Mouse (Mus musculus): ENCODE results near the gene Stat5b. TPM values are rescaled to one million over a fixed set of nuclear protein-coding genes. Genes with fewer than 3 reads are reported as not detected.
A peak's percentile ranks its signal among the peaks of the same experiment; 100 is the strongest.

Gene Stat5b
- total and polyA plus RNA-seq, 3 experiments, result 53.8 to 65.3 (median 60.3) TPM

GRCm38 (mm10) chr11:100842025-100842424, 8.5 kb downstream of the Stat5b start:
- no peak for DNase-seq

GRCm38 (mm10) chr11:100840866-100841265, 9.7 kb downstream of the Stat5b start:
- no peak for DNase-seq

- DNase-seq, result no peak
These were observed 11.0 kb downstream of the Stat5b start for GRCm38 (mm10) chr11:100839523-100839922.

GRCm38 (mm10) chr11:100838894-100839293, 11.6 kb downstream of the Stat5b start:
- no peak for DNase-seq

GRCm38 (mm10) chr11:100836923-100837702, 13.4 kb downstream of the Stat5b start:
- no peak for DNase-seq

GRCm38 (mm10) chr11:100833466-100833865, 17.1 kb downstream of the Stat5b start:
- DNase-seq, result no peak

GRCm38 (mm10) chr11:100831396-100831795, 19.1 kb downstream of the Stat5b start:
- no peak for DNase-seq

- DNase-seq, result peak; percentile 50
These were observed 20.8 kb downstream of the Stat5b start for GRCm38 (mm10) chr11:100829691-100830090.

GRCm38 (mm10) chr11:100828676-100829151, 21.8 kb downstream of the Stat5b start:
- DNase-seq, result peak; percentile 60

GRCm38 (mm10) chr11:100826161-100826866, 24.2 kb downstream of the Stat5b start:
- no peak for DNase-seq

- no peak for DNase-seq
These were observed 25.1 kb downstream of the Stat5b start for GRCm38 (mm10) chr11:100825451-100825850.

GRCm38 (mm10) chr11:100824496-100824895, 26.0 kb downstream of the Stat5b start:
- DNase-seq, result no peak

- no peak for DNase-seq
These were observed 26.8 kb downstream of the Stat5b start for GRCm38 (mm10) chr11:100823543-100824313.

- DNase-seq, result peak; percentile 72
These were observed 28.2 kb downstream of the Stat5b start for GRCm38 (mm10) chr11:100822365-100822764.

GRCm38 (mm10) chr11:100821605-100822220, 28.8 kb downstream of the Stat5b start:
- no peak for DNase-seq

GRCm38 (mm10) chr11:100820047-100820446, 30.5 kb downstream of the Stat5b start:
- no peak for DNase-seq

GRCm38 (mm10) chr11:100819626-100820025, 30.9 kb downstream of the Stat5b start:
- DNase-seq, result peak; percentile 56

- no peak for DNase-seq
These were observed 31.5 kb downstream of the Stat5b start for GRCm38 (mm10) chr11:100819048-100819447.

- no peak for DNase-seq
These were observed 32.0 kb downstream of the Stat5b start for GRCm38 (mm10) chr11:100818359-100819012.

GRCm38 (mm10) chr11:100817311-100817710, 33.2 kb downstream of the Stat5b start:
- no peak for DNase-seq

GRCm38 (mm10) chr11:100816801-100817200, 33.7 kb downstream of the Stat5b start:
- DNase-seq, result peak; percentile 47
